Mouse (Mus musculus) MEL (cell line): ENCODE results near the gene Mgst3. TPM values are rescaled to one million over a fixed set of nuclear protein-coding genes. Genes with fewer than 3 reads are reported as not detected.

Experiments
- DNase-seq: peaks from one replicate; pipeline ENCODE4 v3.0.0; 2011; ENCODE audit warnings: low read depth, low spot score
- H3K27ac ChIP-seq: 2 replicates; pipeline ENCODE4 v1.5.1; 2012; ENCODE audit warnings: low read depth, mild to moderate bottlenecking, control low read depth, low read length, moderate library complexity; ENCODE audit not compliant: control insufficient read depth
- H3K27me3 ChIP-seq, 2 experiments: fragments of 150-350 bp in 1 of 2; sonication (generic) in 1 of 2; 2 replicates each; pipeline ENCODE4 v1.6.1; 2012; ENCODE audit warnings: low read length in 2 of 2, mild to moderate bottlenecking in 2 of 2, improper control_type of control experiment in 1 of 2, moderate library complexity in 1 of 2; ENCODE audit not compliant: insufficient read depth in 2 of 2, control insufficient read depth in 1 of 2
- H3K36me3 ChIP-seq, 2 experiments: 2 replicates each; pipeline ENCODE4 v1.6.1; 2012 to 2014; ENCODE audit warnings: low read length in 2 of 2, improper control_type of control experiment in 1 of 2, inconsistent platforms in 1 of 2, mild to moderate bottlenecking in 1 of 2; ENCODE audit not compliant: insufficient read depth in 2 of 2, control insufficient read depth in 1 of 2
- H3K4me1 ChIP-seq, 2 experiments: fragments of 150-350 bp in 1 of 2; sonication (generic) in 1 of 2; 2 replicates each; pipeline ENCODE4 v1.6.1; 2012; ENCODE audit warnings: low read length in 2 of 2, improper control_type of control experiment in 1 of 2, mild to moderate bottlenecking in 1 of 2; ENCODE audit not compliant: insufficient read depth in 2 of 2, control insufficient read depth in 1 of 2
- H3K4me3 ChIP-seq, 2 experiments: fragments of 150-350 bp in 1 of 2; sonication (generic) in 1 of 2; 2 replicates each; pipeline ENCODE4 v1.5.1; 2012; ENCODE audit warnings: low read depth in 2 of 2, low read length in 2 of 2, mild to moderate bottlenecking in 2 of 2, moderate library complexity in 2 of 2, control low read depth in 1 of 2, improper control_type of control experiment in 1 of 2; ENCODE audit not compliant: control insufficient read depth in 1 of 2, insufficient read depth in 1 of 2
- H3K79me2 ChIP-seq: 2 replicates; pipeline ENCODE4 v1.6.1; 2012; ENCODE audit warnings: mild to moderate bottlenecking, low read length, moderate library complexity; ENCODE audit not compliant: control insufficient read depth, poor library complexity, insufficient read depth
- H3K9ac ChIP-seq: 2 replicates; pipeline ENCODE4 v1.6.1; 2012; ENCODE audit warnings: low read depth, mild to moderate bottlenecking, control low read depth, low read length, moderate library complexity; ENCODE audit not compliant: control insufficient read depth, poor library complexity, severe bottlenecking
- H3K9me3 ChIP-seq: fragments of 150-350 bp; sonication (generic); replicated peaks from 2 replicates; pipeline ENCODE4 v1.6.1; 2012; ENCODE audit warnings: mild to moderate bottlenecking, low read length, improper control_type of control experiment, moderate library complexity; ENCODE audit not compliant: insufficient read depth
- BHLHE40 ChIP-seq: IDR thresholded peaks from 2 replicates; pipeline ENCODE4 v1.6.1; 2012; ENCODE audit warnings: low read depth, mild to moderate bottlenecking, inconsistent platforms, low read length, improper control_type of control experiment, borderline replicate concordance
- CTCF ChIP-seq, 3 experiments: IDR thresholded peaks in 2 of 3; conservative IDR thresholded peaks in 1 of 3; 2 replicates each; pipeline ENCODE4 v1.5.1; 2011 to 2012; ENCODE audit warnings: low read length in 3 of 3, low read depth in 2 of 3, mild to moderate bottlenecking in 2 of 3, improper control_type of control experiment in 1 of 3, inconsistent platforms in 1 of 3, mixed read lengths in 1 of 3, moderate library complexity in 1 of 3; ENCODE audit not compliant: control insufficient read depth in 1 of 3, insufficient read depth in 1 of 3, poor library complexity in 1 of 3, severe bottlenecking in 1 of 3
- E2F4 ChIP-seq: IDR thresholded peaks from 2 replicates; pipeline ENCODE4 v1.6.1; 2011; ENCODE audit warnings: low read depth, low read length, improper control_type of control experiment, borderline replicate concordance
- ELF1 ChIP-seq: IDR thresholded peaks from 2 replicates; pipeline ENCODE4 v1.6.1; 2014; ENCODE audit warnings: low read depth, mild to moderate bottlenecking, inconsistent platforms, low read length, improper control_type of control experiment, moderate library complexity
- GATA1 ChIP-seq: IDR thresholded peaks from 2 replicates; pipeline ENCODE4 v1.6.1; 2011; ENCODE audit warnings: low read depth, low read length, improper control_type of control experiment
- KAT2A ChIP-seq: conservative IDR thresholded peaks from 2 replicates; pipeline ENCODE4 v1.6.1; 2012; ENCODE audit warnings: low read depth, low read length, improper control_type of control experiment, inconsistent platforms
- MAFK ChIP-seq: IDR thresholded peaks from 2 replicates; pipeline ENCODE4 v1.6.1; 2011; ENCODE audit warnings: low read depth, mild to moderate bottlenecking, low read length, improper control_type of control experiment, borderline replicate concordance
- MAX ChIP-seq: IDR thresholded peaks from 2 replicates; pipeline ENCODE4 v1.6.1; 2011; ENCODE audit warnings: low read length, improper control_type of control experiment
- MAZ ChIP-seq: IDR thresholded peaks from 2 replicates; pipeline ENCODE4 v1.6.1; 2012; ENCODE audit warnings: low read depth, mild to moderate bottlenecking, inconsistent platforms, low read length, improper control_type of control experiment
- MEF2A ChIP-seq: IDR thresholded peaks from 2 replicates; pipeline ENCODE4 v1.6.1; 2014; ENCODE audit warnings: low read depth, mild to moderate bottlenecking, inconsistent platforms, low read length, improper control_type of control experiment; ENCODE audit not compliant: poor library complexity, insufficient replicate concordance, severe bottlenecking; ENCODE audit errors: extremely low read depth
- NRF1 ChIP-seq: IDR thresholded peaks from 2 replicates; pipeline ENCODE4 v1.6.1; 2014; ENCODE audit warnings: low read depth, mild to moderate bottlenecking, inconsistent platforms, low read length, improper control_type of control experiment, moderate library complexity; ENCODE audit not compliant: poor library complexity, insufficient read depth, severe bottlenecking
- POLR2A ChIP-seq, 2 experiments: IDR thresholded peaks; 2 replicates each; pipeline ENCODE4 v1.6.1; 2011 to 2012; ENCODE audit warnings: low read length in 2 of 2, mild to moderate bottlenecking in 2 of 2, control low read depth in 1 of 2, improper control_type of control experiment in 1 of 2, low read depth in 1 of 2, moderate library complexity in 1 of 2; ENCODE audit not compliant: control insufficient read depth in 1 of 2, insufficient read depth in 1 of 2, poor library complexity in 1 of 2
- POLR2AphosphoS5 ChIP-seq: IDR thresholded peaks from 2 replicates; pipeline ENCODE4 v1.6.1; 2012; ENCODE audit warnings: low read depth, borderline replicate concordance, mild to moderate bottlenecking, inconsistent platforms, low read length, moderate library complexity, mixed read lengths
- RAD21 ChIP-seq: IDR thresholded peaks from 2 replicates; pipeline ENCODE4 v1.6.1; 2011; ENCODE audit warnings: mild to moderate bottlenecking, low read depth, low read length, improper control_type of control experiment
- RCOR1 ChIP-seq: IDR thresholded peaks from 2 replicates; pipeline ENCODE4 v1.6.1; 2012; ENCODE audit warnings: low read depth, mild to moderate bottlenecking, inconsistent platforms, low read length, improper control_type of control experiment
- SIN3A ChIP-seq: IDR thresholded peaks from 2 replicates; pipeline ENCODE4 v1.6.1; 2012; ENCODE audit warnings: low read length, improper control_type of control experiment, inconsistent platforms
- SMC3 ChIP-seq: IDR thresholded peaks from 2 replicates; pipeline ENCODE4 v1.6.1; 2011; ENCODE audit warnings: low read depth, low read length, improper control_type of control experiment
- UBTF ChIP-seq: IDR thresholded peaks from 2 replicates; pipeline ENCODE4 v1.6.1; 2012; ENCODE audit warnings: low read depth, mild to moderate bottlenecking, inconsistent platforms, low read length, improper control_type of control experiment, moderate library complexity, borderline replicate concordance; ENCODE audit not compliant: insufficient read depth
- USF2 ChIP-seq, 2 experiments: IDR thresholded peaks; 2 replicates each; pipeline ENCODE4 v1.6.1; 2011 to 2012; ENCODE audit warnings: improper control_type of control experiment in 2 of 2, low read length in 2 of 2, borderline replicate concordance in 1 of 2, inconsistent platforms in 1 of 2, low read depth in 1 of 2, mild to moderate bottlenecking in 1 of 2; ENCODE audit not compliant: insufficient read depth in 1 of 2
- ZC3H11A ChIP-seq: IDR thresholded peaks from 2 replicates; pipeline ENCODE4 v1.6.1; 2012; ENCODE audit warnings: low read depth, mild to moderate bottlenecking, inconsistent platforms, low read length, improper control_type of control experiment
- ZKSCAN1 ChIP-seq: IDR thresholded peaks from 2 replicates; pipeline ENCODE4 v1.6.1; 2012; ENCODE audit warnings: low read depth, mild to moderate bottlenecking, inconsistent platforms, low read length, improper control_type of control experiment, moderate library complexity
- ZMIZ1 ChIP-seq: IDR thresholded peaks from 2 replicates; pipeline ENCODE4 v1.6.1; 2012; ENCODE audit warnings: low read depth, mild to moderate bottlenecking, inconsistent platforms, low read length, improper control_type of control experiment, moderate library complexity
- polyA plus RNA-seq, 2 experiments: library from polyadenylated mRNA; stranded (reverse) in 1 of 2; unstranded in 1 of 2; fragments of >175 nt in 1 of 2; fragments of >200 nt in 1 of 2; gene quantifications; 2 replicates each; pipeline versions ENCODE4 v1.2.1 to v1.2.4; 2012; ENCODE audit warnings: low replicate concordance in 2 of 2, low read depth in 1 of 2; ENCODE audit not compliant: insufficient read length in 2 of 2, insufficient read depth in 1 of 2, missing spikeins in 1 of 2
- total RNA-seq: library from RNA; depleted of rRNA; stranded (reverse); fragments of 300-350 nt; gene quantifications from 2 replicates; pipeline ENCODE4 v1.2.3, GENCODE M21; 2012

Mgst3 gene
- total and polyA plus RNA-seq, 3 experiments, result 17.0 to 33.2 TPM; not detected in 1

- peaks cover 0 to 1% of the 10 kb centered on the region in 2 experiments; a peak in 1 of 4 replicates for H3K27me3 ChIP-seq
- H3K9me3 ChIP-seq, result no peaks in the 10 kb centered on the region
- peak; percentile 65 for DNase-seq
- no peaks in the 10 kb centered on the region for H3K79me2 ChIP-seq
- no peak overlapping the region for H3K4me3 ChIP-seq
- H3K27ac ChIP-seq, result no peak overlapping the region
- no peaks in the 10 kb centered on the region for H3K4me1 ChIP-seq
- TF ChIP-seq ZMIZ1 (no peak), E2F4 (no peak), UBTF (no peak), ZKSCAN1 (no peak), POLR2AphosphoS5 (no peak), SMC3 (peak; percentile 60), USF2 (IDR thresholded peaks at IDR 0.05; ENCODE audit: borderline replicate concordance in 1 of 2, insufficient read depth in 1 of 2, low read depth in 1 of 2, low read length in 2 of 2) (no peak), RAD21 (peak; percentile 77), MAZ (no peak), ZC3H11A (peak; percentile 49), KAT2A (no peak), POLR2A (IDR thresholded peaks at IDR 0.05; ENCODE audit: control insufficient read depth in 1 of 2, insufficient read depth in 1 of 2, low read depth in 1 of 2, low read length in 2 of 2, poor library complexity in 1 of 2) (no peak), ELF1 (0 out of 2 replicates have a peak, but pooled peaks have one; percentile 31), MAFK (no peak), MAX (no peak), BHLHE40 (no peak), SIN3A (no peak), MEF2A (no peak), GATA1 (no peak), NRF1 (no peak), CTCF (IDR thresholded peaks at IDR 0.05 in 2 of 3, conservative IDR thresholded peaks at IDR 0.05 in 1 of 3; ENCODE audit: control insufficient read depth in 1 of 3, insufficient read depth in 1 of 3, low read depth in 2 of 3, low read length in 3 of 3, poor library complexity in 1 of 3, severe bottlenecking in 1 of 3) (peak; percentile 47 to 72 (median 50)), RCOR1 (no peak)
- no peak overlapping the region for H3K9ac ChIP-seq
- no peaks in the 10 kb centered on the region for H3K36me3 ChIP-seq
Measured at GRCm38 (mm10) chr1:167414846-167415245, 21.2 kb upstream of the Mgst3 start.
